Mouse (Mus musculus): Measurements from ENCODE around the gene 2010300C02Rik.
"Not testable (repeated sequence)": the region's sequence is repeated elsewhere in the genome, so short reads cannot be mapped to it uniquely, and the experiment has no call there.

The 2010300C02Rik gene

DNA sequence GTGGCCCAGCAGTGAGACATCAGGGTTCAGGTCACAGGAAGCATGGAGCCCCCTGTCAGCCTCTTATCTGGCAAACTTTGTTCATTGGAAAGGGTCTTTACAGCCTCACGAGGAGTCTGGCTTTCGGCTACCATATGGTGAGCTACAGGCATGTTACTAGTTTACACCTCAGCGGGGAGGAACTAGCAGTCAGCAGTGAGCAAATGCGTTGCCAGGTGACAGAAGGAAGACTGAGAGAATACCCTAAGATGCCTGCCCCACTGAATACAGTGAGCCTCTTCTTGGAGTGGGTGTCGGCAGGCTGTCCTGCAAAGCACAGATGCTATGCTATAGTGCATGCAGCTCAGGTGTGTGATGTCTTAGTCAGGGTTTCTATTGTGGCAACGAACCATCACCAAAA lies 91.1 kb downstream of the 2010300C02Rik start:
- DNase-seq (ENCODE audit: low spot score), result no peak

DNA sequence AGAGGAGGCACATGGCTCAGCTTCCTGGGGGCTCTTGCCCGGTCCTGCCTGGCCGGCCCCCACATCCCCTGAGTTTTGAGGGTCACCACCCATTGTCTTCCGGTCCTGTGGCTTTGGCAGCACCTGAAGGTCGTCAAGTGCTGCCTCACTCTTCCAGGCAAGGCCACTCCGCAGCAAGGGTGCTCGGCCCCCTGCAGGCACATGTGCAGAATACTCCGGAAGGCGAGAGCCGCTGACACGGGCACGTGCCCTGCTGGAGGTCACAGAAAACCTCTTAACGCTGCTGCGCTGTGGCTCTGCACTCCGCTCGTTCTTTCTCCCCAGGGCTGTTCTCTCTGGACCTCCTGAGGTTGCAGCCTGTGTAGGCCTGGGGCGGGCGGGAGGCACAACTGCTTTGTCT lies 95.7 kb downstream of the 2010300C02Rik start:
- no peak for DNase-seq (ENCODE audit: low spot score)

DNA sequence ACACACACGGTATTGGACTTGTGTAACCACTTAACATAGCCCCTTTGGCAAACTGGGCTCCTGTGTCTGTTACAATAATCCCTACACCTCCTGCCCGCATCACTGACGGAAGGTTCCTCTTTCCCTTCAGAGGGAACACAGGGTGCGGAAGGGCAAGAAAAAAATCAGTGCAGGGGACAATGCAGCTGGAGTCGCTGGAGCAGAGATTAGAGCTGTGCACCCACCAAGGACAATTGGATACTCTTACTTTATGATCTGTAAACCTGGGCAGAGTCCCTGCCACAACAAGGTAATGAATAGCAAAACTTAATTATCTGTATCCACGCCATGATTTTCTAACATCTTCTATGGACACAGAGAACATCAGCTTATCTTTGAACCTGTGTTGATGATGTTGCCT lies 97.8 kb downstream of the 2010300C02Rik start:
- no peak for DNase-seq (ENCODE audit: low spot score)

GRCm38 (mm10) chr1:37619542-37619941 lies 100.3 kb downstream of the 2010300C02Rik start:
- DNase-seq (ENCODE audit: low spot score), result no peak

GRCm38 (mm10) chr1:37617047-37617446 lies 102.8 kb downstream of the 2010300C02Rik start:
- no peak for DNase-seq (ENCODE audit: low spot score)

DNA sequence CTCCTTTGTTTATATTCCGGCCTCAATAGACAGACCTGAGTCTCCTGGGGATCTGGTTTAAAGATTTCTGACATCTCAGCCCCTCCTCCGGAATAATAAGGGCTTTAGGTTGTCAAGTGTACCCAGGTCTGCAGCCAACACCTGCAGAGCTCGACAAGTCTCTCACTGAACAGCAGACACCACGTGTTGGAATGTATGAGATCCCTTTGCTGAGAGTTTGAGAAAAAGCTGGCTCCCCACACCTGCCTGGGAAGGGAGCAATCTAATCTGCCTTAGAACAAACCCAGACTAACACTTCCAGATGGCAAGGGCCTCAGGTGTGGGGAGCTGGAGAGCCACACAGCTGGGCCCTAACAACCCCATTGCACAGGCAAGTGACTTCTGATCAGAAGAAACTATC lies 103.3 kb downstream of the 2010300C02Rik start:
- DNase-seq (ENCODE audit: low spot score), result no peak

- no peak for DNase-seq (ENCODE audit: low spot score)
Measured at GRCm38 (mm10) chr1:37615290-37616040, 104.4 kb downstream of the 2010300C02Rik start.

DNA sequence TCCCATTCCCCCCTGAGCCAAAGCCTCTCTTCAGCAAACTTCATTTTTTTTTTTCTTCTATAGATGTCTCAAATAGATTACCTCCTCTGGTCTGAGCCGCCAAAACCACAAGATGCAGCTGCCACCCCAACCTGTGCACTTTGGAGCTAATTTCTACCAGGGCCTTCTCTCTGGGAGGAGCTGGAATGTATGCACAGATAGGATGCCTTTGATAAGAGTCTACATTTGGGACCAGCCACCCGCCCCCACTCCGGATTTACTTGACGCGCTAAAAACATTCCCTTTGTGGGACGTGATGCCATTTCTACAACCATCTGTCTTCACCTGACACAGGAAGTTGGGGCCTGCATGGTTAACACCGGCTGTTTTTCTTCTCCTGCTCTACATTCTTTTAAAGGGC lies 105.0 kb downstream of the 2010300C02Rik start:
- DNase-seq (ENCODE audit: low spot score), result no peak

GRCm38 (mm10) chr1:37614130-37614529 lies 105.8 kb downstream of the 2010300C02Rik start:
- DNase-seq (ENCODE audit: low spot score), result no peak

GRCm38 (mm10) chr1:37611032-37611431 lies 108.9 kb downstream of the 2010300C02Rik start:
- DNase-seq (ENCODE audit: low spot score), result no peak

- DNase-seq (ENCODE audit: low spot score), result no peak
Measured at GRCm38 (mm10) chr1:37610242-37610641, 109.6 kb downstream of the 2010300C02Rik start.

GRCm38 (mm10) chr1:37605694-37606093 lies 114.2 kb downstream of the 2010300C02Rik start:
- DNase-seq (ENCODE audit: low spot score), result not testable (repeated sequence)

GRCm38 (mm10) chr1:37603206-37603605 lies 116.7 kb downstream of the 2010300C02Rik start:
- no peak for DNase-seq (ENCODE audit: low spot score)

- DNase-seq (ENCODE audit: low spot score), result no peak
Measured at GRCm38 (mm10) chr1:37602268-37602667, 117.6 kb downstream of the 2010300C02Rik start.

- DNase-seq (ENCODE audit: low spot score), result no peak
Measured at GRCm38 (mm10) chr1:37601461-37601860, 118.4 kb downstream of the 2010300C02Rik start.

- DNase-seq (ENCODE audit: low spot score), result no peak
Measured at GRCm38 (mm10) chr1:37600640-37601175, 119.2 kb downstream of the 2010300C02Rik start.

DNA sequence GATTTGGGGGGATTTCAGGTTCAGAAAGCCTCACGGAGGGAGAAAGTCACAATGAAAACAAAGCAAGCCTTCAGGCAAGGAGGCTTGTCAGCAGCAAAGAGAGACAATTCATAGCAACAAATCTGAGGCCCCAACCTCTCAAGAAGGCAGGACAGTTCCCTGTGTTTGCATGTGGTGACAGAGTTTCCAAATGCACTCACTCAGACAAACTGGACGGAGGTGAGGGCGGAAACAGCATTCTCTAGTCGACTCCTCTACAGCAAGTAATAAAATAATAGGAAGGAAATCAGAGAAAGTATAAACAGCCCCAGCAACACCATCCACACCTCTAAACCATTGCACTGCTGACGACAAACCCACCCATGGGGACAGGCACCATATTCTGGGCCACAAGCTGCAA lies 120.9 kb downstream of the 2010300C02Rik start:
- DNase-seq (ENCODE audit: low spot score), result no peak

DNA sequence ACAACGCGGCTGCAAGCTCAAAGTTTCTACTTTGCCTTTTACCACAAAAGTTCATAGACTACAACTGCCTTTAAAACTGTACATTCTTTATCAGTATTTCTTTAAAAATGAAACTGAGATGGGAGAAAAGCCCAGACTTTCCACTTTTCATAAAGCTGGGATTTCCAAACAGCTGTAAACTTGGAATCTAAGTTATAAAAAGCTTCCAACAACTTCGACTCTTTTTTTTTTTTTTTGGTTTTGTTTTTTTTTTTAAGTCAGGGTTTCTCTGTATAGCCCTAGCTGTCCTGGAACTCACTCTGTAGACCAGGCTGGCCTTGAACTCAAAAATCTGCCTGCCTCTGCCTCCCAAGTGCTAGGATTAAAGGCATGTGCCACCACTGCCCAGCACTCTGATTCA lies 125.1 kb downstream of the 2010300C02Rik start:
- not testable (repeated sequence) for DNase-seq (ENCODE audit: low spot score)

GRCm38 (mm10) chr1:37585809-37586480 lies 133.9 kb downstream of the 2010300C02Rik start:
- DNase-seq (ENCODE audit: low spot score), result no peak

- no peak for DNase-seq (ENCODE audit: low spot score)
Measured at GRCm38 (mm10) chr1:37583795-37584464, 136.0 kb downstream of the 2010300C02Rik start.

- DNase-seq (ENCODE audit: low spot score), result no peak
Measured at GRCm38 (mm10) chr1:37583167-37583566, 136.7 kb downstream of the 2010300C02Rik start.

DNA sequence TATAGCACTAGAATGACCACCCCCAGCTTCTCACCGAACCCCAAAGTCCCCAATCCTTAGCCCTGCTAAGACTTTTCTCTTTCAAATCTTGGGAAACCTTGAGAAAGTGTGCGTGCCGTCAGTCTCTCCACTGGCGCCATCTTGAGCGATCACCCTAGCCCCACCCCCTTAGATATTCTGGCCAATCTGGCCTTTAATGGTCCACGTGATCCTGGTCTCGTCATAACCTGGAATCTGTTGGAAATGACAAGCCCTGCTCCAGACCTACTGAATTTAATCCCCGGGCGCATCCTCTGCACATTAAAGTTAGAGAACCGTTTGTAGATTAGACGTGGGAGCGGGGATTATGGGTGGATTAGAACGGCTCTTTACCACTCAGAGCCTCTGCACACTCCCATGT lies 140.2 kb downstream of the 2010300C02Rik start:
- no peak for DNase-seq (ENCODE audit: low spot score)
